Mouse (Mus musculus) kidney, embryonic 16.5 days (tissue): ENCODE results near the gene Tmem116. TPM values are rescaled to one million over a fixed set of nuclear protein-coding genes. Genes with fewer than 3 reads are reported as not detected.

Experiments
- ATAC-seq: fragments of 200-750 bp; cut with Nextera tagmentation; 2 replicates; pipeline ENCODE4 v1.8.0; 2017; ENCODE audit warnings: moderate TSS enrichment; ENCODE audit not compliant: low FRiP score, low TSS enrichment
- H3K27ac ChIP-seq: fragments of 300-500 bp; sonication (generic); 2 replicates; pipeline ENCODE4 v1.5.1; 2014; ENCODE audit warnings: low read length
- H3K27me3 ChIP-seq: fragments of 300-500 bp; sonication (generic); 2 replicates; pipeline ENCODE4 v1.6.1; 2014; ENCODE audit warnings: low read length, control low read depth, mixed read lengths; ENCODE audit not compliant: insufficient read depth
- H3K36me3 ChIP-seq: fragments of 300-500 bp; sonication (generic); 2 replicates; pipeline ENCODE4 v1.6.1; 2014; ENCODE audit warnings: low read length, control low read depth, mixed read lengths; ENCODE audit not compliant: insufficient read depth
- H3K4me1 ChIP-seq: fragments of 300-500 bp; sonication (generic); 2 replicates; pipeline ENCODE4 v1.6.1; 2014; ENCODE audit warnings: low read length, control low read depth, mixed read lengths; ENCODE audit not compliant: insufficient read depth
- H3K4me2 ChIP-seq: fragments of 300-500 bp; sonication (generic); replicated peaks from 2 replicates; pipeline ENCODE4 v1.6.1; 2014; ENCODE audit warnings: low read depth, low read length
- H3K4me3 ChIP-seq: fragments of 300-500 bp; sonication (generic); 2 replicates; pipeline ENCODE4 v1.5.1; 2014; ENCODE audit warnings: mild to moderate bottlenecking, low read length
- H3K9ac ChIP-seq: fragments of 300-500 bp; sonication (generic); replicated peaks from 2 replicates; pipeline ENCODE4 v1.6.1; 2014; ENCODE audit warnings: low read length
- H3K9me3 ChIP-seq: fragments of 300-500 bp; sonication (generic); 2 replicates; pipeline ENCODE4 v1.6.1; 2016; ENCODE audit warnings: low read length, control low read depth
- WGBS: fragments of 180-500 bp; shearing (Covaris S2); extraction: QIAGEN DNeasy Blood & Tissue Kit; methylation state at CpG from one replicate; pipeline ENCODE4 v1.1.7; 2014; 5-methylcytosine and 5-hydroxymethylcytosine counted together
- polyA plus RNA-seq: library from polyadenylated mRNA; unstranded; fragments of >200 nt; fragmentation: Nextera tagmentation; extraction: Ambion mirVana; gene quantifications from 2 replicates; pipeline ENCODE4 v1.2.1, GENCODE M21; 2015

Tmem116 gene
- 11.5 and 14.0 TPM in 2 replicates for polyA plus RNA-seq

GRCm38 (mm10) chr5:121451644-121452025 is at the start of gene Tmem116:
Gene Tmem116 (plus strand): TSS chr5:121451893.
- Histone ChIP-seq H3K4me2 (peak within 1 kb of the TSS; percentile 90), H3K27me3 (no peaks in the 10 kb centered on the region), H3K27ac (peak within 1 kb of the TSS; percentile 94), H3K4me3 (peak within 1 kb of the TSS; percentile 85), H3K36me3 (peaks cover 31% of the 10 kb centered on the region), H3K4me1 (peaks cover 30% of the 10 kb centered on the region), H3K9ac (peak within 1 kb of the TSS; percentile 96), H3K9me3 (no peaks in the 10 kb centered on the region)
- WGBS: under 1% methylated on average over 17 of the region's 17 CpGs
- ATAC-seq: peak; percentile 33; the same call in 1 of the 2 replicates

DNA sequence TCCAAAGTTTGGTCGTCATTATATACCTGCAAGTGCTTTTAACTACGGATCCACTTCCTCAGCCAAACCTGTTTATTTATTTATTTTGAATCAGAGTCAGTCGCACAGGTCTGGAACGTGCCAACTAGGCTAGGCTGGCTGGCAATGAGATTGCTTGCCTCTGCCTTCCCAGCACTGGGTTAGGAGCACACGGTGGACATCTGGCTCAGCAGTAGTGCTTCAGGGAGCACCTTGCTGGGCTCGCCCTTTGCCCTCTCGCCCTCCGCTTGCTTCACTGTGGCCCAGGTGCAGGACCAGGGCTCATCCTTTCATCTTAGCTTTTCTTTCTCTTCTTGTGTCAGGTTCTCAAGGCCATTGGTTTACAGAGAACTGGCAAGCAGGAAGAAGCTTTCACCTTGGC is 43.8 kb upstream of the Tmem116 start:
- WGBS: 92% methylated on average over 8 of the region's 8 CpGs
- peaks cover 30% of the 10 kb centered on the region for H3K36me3 ChIP-seq
- H3K4me1 ChIP-seq: no peaks in the 10 kb centered on the region
- H3K9me3 ChIP-seq: no peaks in the 10 kb centered on the region
- no peaks in the 10 kb centered on the region for H3K27me3 ChIP-seq
- H3K4me2 ChIP-seq: no peak overlapping the region
- ATAC-seq: no peak
- H3K27ac ChIP-seq: no peak overlapping the region
- H3K9ac ChIP-seq: no peak overlapping the region
- no peak overlapping the region for H3K4me3 ChIP-seq

DNA sequence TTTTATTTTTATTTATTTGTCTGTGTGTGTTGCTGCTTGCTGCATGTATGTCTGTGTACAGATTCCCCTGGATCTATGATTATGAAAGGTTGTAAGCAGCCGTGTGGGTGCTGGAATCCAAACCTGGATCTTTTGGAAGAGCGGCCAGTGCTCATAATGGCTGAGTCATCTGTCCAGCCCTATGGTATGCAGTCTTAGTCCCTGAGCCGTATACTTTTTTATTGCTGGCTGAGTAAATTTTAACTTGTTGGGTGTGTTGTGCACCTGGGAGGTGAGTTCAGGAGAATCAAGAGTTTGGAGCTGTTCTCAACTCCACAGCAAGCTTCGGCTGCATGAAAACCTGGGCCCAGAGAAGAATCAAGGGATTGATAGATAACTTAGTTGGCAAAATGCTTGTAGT is 40.7 kb upstream of the Tmem116 start:
- Histone ChIP-seq H3K27ac (no peak overlapping the region), H3K9me3 (no peaks in the 10 kb centered on the region), H3K4me2 (no peak overlapping the region), H3K27me3 (no peaks in the 10 kb centered on the region), H3K36me3 (peaks cover 52% of the 10 kb centered on the region), H3K4me3 (no peak overlapping the region), H3K9ac (no peak overlapping the region), H3K4me1 (no peaks in the 10 kb centered on the region)
- 76% methylated on average over 4 of the region's 4 CpGs for WGBS
- ATAC-seq: no peak

GRCm38 (mm10) chr5:121420721-121421120 is 31.0 kb upstream of the Tmem116 start:
- no peaks in the 10 kb centered on the region for H3K27me3 ChIP-seq
- peaks cover 89% of the 10 kb centered on the region for H3K36me3 ChIP-seq
- no peak overlapping the region for H3K9ac ChIP-seq
- H3K9me3 ChIP-seq: peaks cover 3% of the 10 kb centered on the region; the same call in 1 of the 2 replicates
- no peak overlapping the region for H3K27ac ChIP-seq
- WGBS: 90% methylated on average over 9 of the region's 9 CpGs
- no peak for ATAC-seq
- H3K4me1 ChIP-seq: no peaks in the 10 kb centered on the region
- no peak overlapping the region for H3K4me2 ChIP-seq
- no peak overlapping the region for H3K4me3 ChIP-seq

DNA sequence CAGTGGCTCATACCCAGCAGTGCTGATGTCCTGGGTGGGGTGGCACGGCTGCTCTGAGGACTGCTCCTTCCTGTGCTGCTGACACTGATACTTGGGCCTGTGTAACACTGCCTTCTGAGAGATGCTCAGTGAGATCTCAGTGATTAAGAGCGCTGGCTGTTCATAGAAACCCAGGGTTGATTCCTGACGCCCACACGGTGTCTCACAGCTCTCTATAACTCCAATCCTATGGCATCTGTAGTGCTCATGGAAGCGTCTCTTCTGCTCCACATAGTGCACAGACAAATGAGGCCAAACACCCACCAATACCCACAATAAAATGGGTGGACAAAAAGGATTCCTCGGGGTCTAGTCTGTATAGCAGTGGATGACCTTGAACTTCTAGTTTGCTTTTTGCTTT is 28.9 kb upstream of the Tmem116 start:
- H3K9me3 ChIP-seq: no peaks in the 10 kb centered on the region
- H3K27ac ChIP-seq: no peak overlapping the region

GRCm38 (mm10) chr5:121423297-121423696 is 28.4 kb upstream of the Tmem116 start:
- Histone ChIP-seq H3K36me3 (peaks cover 90% of the 10 kb centered on the region), H3K9me3 (no peaks in the 10 kb centered on the region), H3K4me2 (no peak overlapping the region), H3K27ac (no peak overlapping the region), H3K4me3 (no peak overlapping the region), H3K27me3 (no peaks in the 10 kb centered on the region), H3K4me1 (no peaks in the 10 kb centered on the region), H3K9ac (no peak overlapping the region)
- peak; percentile 65 for ATAC-seq
- WGBS: 90% methylated on average over 10 of the region's 10 CpGs

More for the DNA sequence above, 28.9 kb upstream of the Tmem116 start:
- Histone ChIP-seq H3K4me3 (no peak overlapping the region), H3K4me1 (no peaks in the 10 kb centered on the region), H3K27me3 (no peaks in the 10 kb centered on the region), H3K4me2 (no peak overlapping the region), H3K36me3 (peaks cover 90% of the 10 kb centered on the region), H3K9ac (no peak overlapping the region)
- no peak; the same call in 1 of the 2 replicates for ATAC-seq
- WGBS: 92% methylated on average over 6 of the region's 6 CpGs

- H3K9ac ChIP-seq: no peak overlapping the region
- H3K4me3 ChIP-seq: no peak overlapping the region
- no peak for ATAC-seq
- H3K4me1 ChIP-seq: no peaks in the 10 kb centered on the region
- H3K36me3 ChIP-seq: peaks cover 94% of the 10 kb centered on the region
- WGBS: 92% methylated on average over 3 of the region's 3 CpGs
- H3K27me3 ChIP-seq: no peaks in the 10 kb centered on the region
- no peak overlapping the region for H3K4me2 ChIP-seq
- H3K9me3 ChIP-seq: no peaks in the 10 kb centered on the region
- no peak overlapping the region for H3K27ac ChIP-seq
Measured at GRCm38 (mm10) chr5:121428954-121429353, 22.7 kb upstream of the Tmem116 start.

- no peaks in the 10 kb centered on the region for H3K4me1 ChIP-seq
- no peak for ATAC-seq
- H3K27me3 ChIP-seq: no peaks in the 10 kb centered on the region
- WGBS: 86% methylated on average over 5 of the region's 5 CpGs
- no peaks in the 10 kb centered on the region for H3K9me3 ChIP-seq
- no peak overlapping the region for H3K27ac ChIP-seq
- H3K9ac ChIP-seq: no peak overlapping the region
- H3K36me3 ChIP-seq: peaks cover 64% of the 10 kb centered on the region
- H3K4me3 ChIP-seq: no peak overlapping the region
- H3K4me2 ChIP-seq: no peak overlapping the region
Measured at GRCm38 (mm10) chr5:121438131-121438530, 13.6 kb upstream of the Tmem116 start.

- H3K36me3 ChIP-seq: peaks cover 64% of the 10 kb centered on the region
- H3K4me3 ChIP-seq: no peak overlapping the region
- H3K27me3 ChIP-seq: no peaks in the 10 kb centered on the region
- no peaks in the 10 kb centered on the region for H3K9me3 ChIP-seq
- H3K27ac ChIP-seq: no peak overlapping the region
- no peaks in the 10 kb centered on the region for H3K4me1 ChIP-seq
- WGBS: 94% methylated on average over 11 of the region's 11 CpGs
- no peak overlapping the region for H3K4me2 ChIP-seq
- no peak overlapping the region for H3K9ac ChIP-seq
- no peak for ATAC-seq
Measured at GRCm38 (mm10) chr5:121438756-121439155, 12.9 kb upstream of the Tmem116 start.

DNA sequence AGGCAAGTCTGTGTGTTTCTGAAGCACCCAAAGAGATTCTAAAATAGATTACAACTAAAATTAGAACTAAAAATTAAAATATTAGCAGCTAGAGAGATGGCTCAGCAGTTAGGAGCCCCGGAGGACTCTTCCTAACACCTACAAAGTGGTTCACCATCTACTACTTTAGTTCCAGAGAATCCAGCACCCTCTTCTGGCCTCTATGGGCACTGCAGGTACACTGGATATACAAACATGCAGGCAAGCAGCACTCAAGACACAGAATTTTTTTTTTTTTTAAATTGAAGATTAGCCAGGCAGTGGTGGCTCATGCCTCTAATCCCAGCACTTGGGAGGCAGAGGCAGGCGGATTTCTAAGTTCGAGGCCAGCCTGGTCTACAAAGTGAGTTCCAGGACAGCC is 8.1 kb upstream of the Tmem116 start:
- Histone ChIP-seq H3K9ac (no peak overlapping the region), H3K4me3 (no peak overlapping the region), H3K4me1 (no peaks in the 10 kb centered on the region), H3K27ac (no peak overlapping the region), H3K4me2 (no peak overlapping the region), H3K36me3 (peaks cover 79% of the 10 kb centered on the region), H3K9me3 (no peaks in the 10 kb centered on the region), H3K27me3 (no peaks in the 10 kb centered on the region)
- WGBS: 95% methylated on average over 3 of the region's 3 CpGs
- no peak for ATAC-seq
